Mouse (Mus musculus) CD4-positive helper T cell, adult 2 months (primary cell): Measurements from ENCODE around the gene Phxr2.
A peak's percentile ranks its signal among the peaks of the same experiment; 100 is the strongest.

Experiments
- DNase-seq: peaks from one replicate; pipeline ENCODE4 v3.0.0-alpha.2; 2012; ENCODE audit warnings: low read depth, missing footprints, low spot score

Gene Phxr2

GRCm38 (mm10) chr10:99132595-99133272 is 6.6 kb upstream of the Phxr2 start:
- no peak for DNase-seq

- peak; percentile 39 for DNase-seq
These were observed 6.1 kb upstream of the Phxr2 start for GRCm38 (mm10) chr10:99132189-99132588.

GRCm38 (mm10) chr10:99131298-99131697 is 5.2 kb upstream of the Phxr2 start:
- DNase-seq, result no peak

GRCm38 (mm10) chr10:99130611-99131010 is 4.5 kb upstream of the Phxr2 start:
- no peak for DNase-seq

GRCm38 (mm10) chr10:99127691-99128261 is 1.7 kb upstream of the Phxr2 start:
- peak; percentile 58 for DNase-seq

- peak; percentile 70 for DNase-seq
These were observed 829 bp upstream of the Phxr2 start for GRCm38 (mm10) chr10:99126954-99127353.

GRCm38 (mm10) chr10:99119471-99119870 is 6.7 kb downstream of the Phxr2 start:
- DNase-seq, result peak; percentile 33

- DNase-seq, result no peak
These were observed 7.4 kb downstream of the Phxr2 start for GRCm38 (mm10) chr10:99118697-99119096.

GRCm38 (mm10) chr10:99117876-99118275 is 8.2 kb downstream of the Phxr2 start:
- no peak for DNase-seq

- DNase-seq, result peak; percentile 78
These were observed 9.2 kb downstream of the Phxr2 start for GRCm38 (mm10) chr10:99116650-99117615.

GRCm38 (mm10) chr10:99116237-99116632 is 9.9 kb downstream of the Phxr2 start:
- no peak for DNase-seq

GRCm38 (mm10) chr10:99115471-99116236 is 10.5 kb downstream of the Phxr2 start:
- DNase-seq, result peak; percentile 26

GRCm38 (mm10) chr10:99114295-99114694 is 11.8 kb downstream of the Phxr2 start:
- no peak for DNase-seq

GRCm38 (mm10) chr10:99113533-99113932 is 12.6 kb downstream of the Phxr2 start:
- DNase-seq, result no peak

GRCm38 (mm10) chr10:99108431-99108982 is 17.6 kb downstream of the Phxr2 start:
- DNase-seq, result peak; percentile 32

- DNase-seq, result peak; percentile 85
These were observed 18.2 kb downstream of the Phxr2 start, which contains the start of gene Galnt4 for GRCm38 (mm10) chr10:99107964-99108363. Galnt4 (plus strand) TSS chr10:99108159.

- DNase-seq, result peak; percentile 90
These were observed 19.2 kb downstream of the Phxr2 start, which contains the start of gene Poc1b for GRCm38 (mm10) chr10:99106703-99107631. Poc1b (plus strand) TSS chr10:99107036.

- DNase-seq, result no peak
These were observed 19.8 kb downstream of the Phxr2 start for GRCm38 (mm10) chr10:99106311-99106702.

- no peak for DNase-seq
These were observed 20.6 kb downstream of the Phxr2 start for GRCm38 (mm10) chr10:99105522-99105921.

- peak; percentile 62 for DNase-seq
These were observed 28.8 kb downstream of the Phxr2 start for GRCm38 (mm10) chr10:99097374-99097773.
